Comparison of ENCODE assay signal across 8 mouse cellular contexts in the genomic region with DNA sequence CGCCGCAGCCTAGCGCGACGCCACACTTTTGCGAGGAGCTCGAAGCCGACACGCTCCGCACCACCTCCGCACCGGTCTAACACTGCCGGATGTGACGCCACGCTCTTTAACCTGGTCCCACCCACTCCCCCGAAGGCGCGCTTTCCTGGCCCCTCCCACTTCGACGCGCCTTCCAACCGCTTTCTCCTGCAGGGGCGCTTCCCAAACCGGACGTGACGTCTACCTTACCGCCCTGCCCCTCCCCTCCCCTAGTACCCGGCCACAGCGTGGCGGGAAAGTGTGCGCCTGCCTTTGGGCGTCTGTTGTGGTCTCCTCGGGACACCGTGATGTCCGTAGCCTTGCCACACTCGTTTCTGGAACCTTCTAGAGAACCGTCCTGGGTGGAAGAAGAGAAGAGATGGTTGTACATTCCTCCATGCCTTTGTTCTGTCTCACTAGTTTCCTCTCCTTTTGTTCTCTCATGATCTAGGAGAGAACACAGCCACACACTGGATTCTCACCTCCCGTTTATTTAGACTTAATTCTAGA. TPM values are rescaled to one million over a fixed set of nuclear protein-coding genes. Genes with fewer than 3 reads are reported as not detected.
DNase-seq lines count a peak whose midpoint lies in the region; ATAC-seq and TF ChIP-seq lines count a peak whose summit lies in the region.

A gene (minus strand): TSS at position 157 of the 528 bp plus-strand sequence.

- in situ Hi-C loops in ES-E14 (cut with MboI; ENCODE audit: low sequenced_read_pairs in 2 of 2, unreplicated experiment in 2 of 2): no loop called here

- H3K9me3 ChIP-seq in ES-E14 (ENCODE audit: control insufficient read depth, insufficient read depth, low read depth, low read length): no peaks in the 10 kb centered on the region
- no peaks in the 10 kb centered on the region for H3K9me3 ChIP-seq in forebrain, embryonic 16.5 days (ENCODE audit: control insufficient read depth, low read length)
- no peaks in the 10 kb centered on the region for H3K9me3 ChIP-seq in lung, embryonic 14.5 days (ENCODE audit: low read depth, low read length)

- peak within 1 kb of the TSS; percentile 89 for H3K27ac ChIP-seq in ES-E14 (ENCODE audit: insufficient read depth, low read depth, low read length, poor library complexity, severe bottlenecking)
- H3K27ac ChIP-seq in forebrain, embryonic 16.5 days (ENCODE audit: low read length): peak within 1 kb of the TSS; percentile 98
- H3K27ac ChIP-seq in layer of hippocampus, adult 2 months: peak within 1 kb of the TSS; percentile 100
- peak within 1 kb of the TSS; percentile 98 for H3K27ac ChIP-seq in lung, embryonic 14.5 days (ENCODE audit: low read depth)
- peak within 1 kb of the TSS; percentile 90 for H3K27ac ChIP-seq in olfactory bulb, adult 2 months (ENCODE audit: insufficient read depth, low read depth, low read length)
- H3K27ac ChIP-seq in thymus, adult 2 months (ENCODE audit: control insufficient read depth, insufficient read depth, low read length): peak within 1 kb of the TSS; percentile 90

- TF ChIP-seq CTCF in layer of hippocampus, adult 2 months (conservative IDR thresholded peaks at IDR 0.05): peak; percentile 64
- TF ChIP-seq CTCF in lung, embryonic 14.5 days (IDR thresholded peaks at IDR 0.05; ENCODE audit: low read depth): peak; percentile 52
- no peak for TF ChIP-seq CTCF in olfactory bulb, adult 2 months (IDR thresholded peaks at IDR 0.05; ENCODE audit: insufficient read depth, low read depth, low read length)
- peak; percentile 35; the same call in 1 of the 2 replicates for TF ChIP-seq CTCF in thymus, adult 2 months (IDR thresholded peaks at IDR 0.05; ENCODE audit: borderline replicate concordance, control insufficient read depth, extremely low read depth, insufficient read depth, low read length, poor library complexity)

- DNase-seq in ES-E14 (ENCODE audit: low read depth, low spot score): peak; percentile 97
- DNase-seq in cerebellum, adult 11-12 months: peak; percentile 98
- peak; percentile 96 for DNase-seq in heart, postnatal 36 days
- DNase-seq in layer of hippocampus, adult 2 months (ENCODE audit: low spot score in 2 of 2): peak; percentile 96 to 98
- DNase-seq in lung, embryonic 14.5 days: peak; percentile 99
- DNase-seq in thymus, adult 2 months: peak; percentile 96

- under 1% methylated on average over 34 of the region's 38 CpGs for WGBS in forebrain, embryonic 16.5 days
- under 1% methylated on average over 38 of the region's 38 CpGs for WGBS in lung, embryonic 14.5 days
- under 1% methylated on average over 38 of the region's 38 CpGs for WGBS in olfactory bulb, adult 2 months
- WGBS in thymus, adult 2 months: under 1% methylated on average over 38 of the region's 38 CpGs

- TF ChIP-seq POLR2A in olfactory bulb, adult 2 months (IDR thresholded peaks at IDR 0.05; ENCODE audit: insufficient read depth, low read depth, low read length): peak; percentile 82
- TF ChIP-seq POLR2A in thymus, adult 2 months (IDR thresholded peaks at IDR 0.05; ENCODE audit: control insufficient read depth, extremely low read depth, insufficient read depth, low read length, poor library complexity): peak; percentile 98

- intact Hi-C loops in heart, postnatal 36 days (cut with DNase I): loop anchor here (2.0 to 5.0 kb wide), 4 partner anchors 104 to 841 kb away; a partner anchor contains a TSS

- H3K4me1 ChIP-seq in ES-E14 (ENCODE audit: control insufficient read depth in 2 of 2, insufficient read depth in 2 of 2, low read length in 2 of 2, poor library complexity in 1 of 2): peaks cover 4 to 6% of the 10 kb centered on the region in 2 experiments; a peak in 2 of 4 replicates
- H3K4me1 ChIP-seq in forebrain, embryonic 16.5 days (replicated peaks; ENCODE audit: control insufficient read depth, insufficient read depth, low read length): peaks cover 16% of the 10 kb centered on the region
- no peaks in the 10 kb centered on the region; the same call in 1 of the 2 replicates for H3K4me1 ChIP-seq in lung, embryonic 14.5 days (ENCODE audit: insufficient read depth)
- H3K4me1 ChIP-seq in olfactory bulb, adult 2 months (ENCODE audit: control insufficient read depth, insufficient read depth, low read length): 0 out of 2 replicates have a peak, but pooled peaks cover 2% of the 10 kb centered on the region
- peaks cover 6% of the 10 kb centered on the region for H3K4me1 ChIP-seq in thymus, adult 2 months (replicated peaks; ENCODE audit: control insufficient read depth, insufficient read depth, low read length)

- peak within 1 kb of the TSS; percentile 96 for H3K9ac ChIP-seq in ES-E14 (ENCODE audit: insufficient read depth, low read depth, low read length, poor library complexity, severe bottlenecking)
- peak within 1 kb of the TSS; percentile 97 for H3K9ac ChIP-seq in forebrain, embryonic 16.5 days (replicated peaks; ENCODE audit: low read depth, low read length)
- H3K9ac ChIP-seq in lung, embryonic 14.5 days: peak within 1 kb of the TSS; percentile 98

- peak within 1 kb of the TSS; percentile 87 to 97 for H3K4me3 ChIP-seq in ES-E14 (ENCODE audit: insufficient read depth in 1 of 2, low read depth in 1 of 2, low read length in 2 of 2, poor library complexity in 1 of 2, severe bottlenecking in 1 of 2)
- H3K4me3 ChIP-seq in forebrain, embryonic 16.5 days (replicated peaks; ENCODE audit: low read length): peak within 1 kb of the TSS; percentile 91
- H3K4me3 ChIP-seq in layer of hippocampus, adult 2 months: peak within 1 kb of the TSS; percentile 93
- H3K4me3 ChIP-seq in lung, embryonic 14.5 days (ENCODE audit: low read depth, low read length): peak within 1 kb of the TSS; percentile 99
- H3K4me3 ChIP-seq in olfactory bulb, adult 2 months (ENCODE audit: insufficient read depth, low read depth, low read length): peak within 1 kb of the TSS; percentile 73
- H3K4me3 ChIP-seq in thymus, adult 2 months (ENCODE audit: control insufficient read depth, insufficient read depth, low read length): peak within 1 kb of the TSS; percentile 96

- H3K27me3 ChIP-seq in forebrain, embryonic 16.5 days (replicated peaks; ENCODE audit: control insufficient read depth, insufficient read depth, low read length): no peaks in the 10 kb centered on the region
- no peaks in the 10 kb centered on the region for H3K27me3 ChIP-seq in lung, embryonic 14.5 days (ENCODE audit: insufficient read depth, low read length)
- no peaks in the 10 kb centered on the region for H3K27me3 ChIP-seq in thymus, adult 2 months (ENCODE audit: control insufficient read depth, insufficient read depth, low read length)

- H3K4me2 ChIP-seq in forebrain, embryonic 16.5 days (ENCODE audit: low read length): peak within 1 kb of the TSS; percentile 94
- peak within 1 kb of the TSS; percentile 93 for H3K4me2 ChIP-seq in lung, embryonic 14.5 days

- peak; percentile 98 for ATAC-seq in forebrain, embryonic 16.5 days
- peak; percentile 98 for ATAC-seq in lung, embryonic 14.5 days (ENCODE audit: insufficient read depth)

- no peaks in the 10 kb centered on the region for H3K36me3 ChIP-seq in ES-E14 (ENCODE audit: control insufficient read depth, insufficient read depth, low read length, poor library complexity, severe bottlenecking)
- no peaks in the 10 kb centered on the region for H3K36me3 ChIP-seq in forebrain, embryonic 16.5 days (ENCODE audit: control insufficient read depth, insufficient read depth)
- H3K36me3 ChIP-seq in lung, embryonic 14.5 days (ENCODE audit: insufficient read depth): no peaks in the 10 kb centered on the region
- H3K36me3 ChIP-seq in thymus, adult 2 months (ENCODE audit: control insufficient read depth, insufficient read depth, low read length): no peaks in the 10 kb centered on the region

TF ChIP-seq in ES-E14, 5 proteins besides CTCF, POLR2A, EP300 and RAD21:
- TF ChIP-seq CHD2 (IDR thresholded peaks at IDR 0.05; ENCODE audit: low read depth, low read length) (no peak), MAFK (IDR thresholded peaks at IDR 0.05; ENCODE audit: insufficient read depth, low read depth, low read length) (no peak), HCFC1 (IDR thresholded peaks at IDR 0.05; ENCODE audit: borderline replicate concordance, insufficient read depth, low read length) (peak; percentile 53; the same call in 1 of the 2 replicates), ZC3H11A (IDR thresholded peaks at IDR 0.05; ENCODE audit: borderline replicate concordance, low read depth, low read length) (no peak), ZNF384 (IDR thresholded peaks at IDR 0.05; ENCODE audit: low read depth, low read length) (no peak)

RNA-seq across cellular contexts. Expression of the gene that starts here (rescaled TPM):
- total RNA-seq in ES-E14 (2012; rRNA removed): 227 and 249 TPM in 2 replicates
- 373 and 397 TPM in 2 replicates for polyA plus RNA-seq in forebrain, embryonic 16.5 days (2015; fragmentation: Nextera tagmentation; extraction: Ambion mirVana)
- 10 to 100 TPM; 45.5 TPM for total RNA-seq in heart, postnatal 36 days (2021)
- 10 to 100 TPM; 76.7 to 83.6 TPM for total RNA-seq in layer of hippocampus, adult 2 months (2021)
- polyA plus RNA-seq in lung, embryonic 14.5 days (2014; fragmentation: Nextera tagmentation; extraction: Ambion mirVana): 415 and 429 TPM in 2 replicates
- 169 TPM in 1 of 2 replicates, not detected in the other for polyA plus RNA-seq in olfactory bulb, adult 2 months (2012; ENCODE audit: insufficient read depth, insufficient read length, low replicate concordance, missing spikeins)
- 67.9 and 70.4 TPM in 2 replicates for polyA plus RNA-seq in thymus, adult 2 months (2012; rRNA removed)

Comparison
In these comparisons a context has a peak if more than half of its experiments do, and no peak if none do; other contexts are left out.
1. Peak in every context shown above with its lines: DNase-seq, ATAC-seq, H3K4me3 ChIP-seq and H3K27ac ChIP-seq.